Mouse (Mus musculus) cerebellum, adult 18-20 months (tissue): Measurements from ENCODE around the gene Dnajc21.

Source experiments
- DNase-seq, 2 experiments: peaks; one replicate each; pipeline ENCODE4 v3.0.0; 2021

Dnajc21 gene

GRCm38 (mm10) chr15:10436893-10437292 lies 33.4 kb downstream of the Dnajc21 start:
- DNase-seq: no peak

- DNase-seq: no peak
Measured at GRCm38 (mm10) chr15:10426545-10427266, 43.6 kb downstream of the Dnajc21 start.

- no peak for DNase-seq
Measured at GRCm38 (mm10) chr15:10426124-10426523, 44.2 kb downstream of the Dnajc21 start.

GRCm38 (mm10) chr15:10421785-10422144 lies 48.6 kb downstream of the Dnajc21 start:
- DNase-seq: no peak

- DNase-seq: no peak
Measured at GRCm38 (mm10) chr15:10421138-10421784, 49.1 kb downstream of the Dnajc21 start.

GRCm38 (mm10) chr15:10413656-10414055 lies 56.7 kb downstream of the Dnajc21 start:
- no peak for DNase-seq

- DNase-seq: no peak
Measured at GRCm38 (mm10) chr15:10410881-10411280, 59.4 kb downstream of the Dnajc21 start.

GRCm38 (mm10) chr15:10409842-10410241 lies 60.5 kb downstream of the Dnajc21 start:
- DNase-seq: no peak

- no peak for DNase-seq
Measured at GRCm38 (mm10) chr15:10400415-10400814, 69.9 kb downstream of the Dnajc21 start.

- DNase-seq: no peak
Measured at GRCm38 (mm10) chr15:10399795-10400194, 70.5 kb downstream of the Dnajc21 start.
